Mouse (Mus musculus): ENCODE measurements around the gene Nup210l.
A peak's percentile ranks its signal among the peaks of the same experiment; 100 is the strongest.

The Nup210l gene

GRCm38 (mm10) chr3:90161541-90161940, 57.6 kb downstream of the Nup210l start:
- peak; percentile 37 for DNase-seq (ENCODE audit: low read depth)

- no peak for DNase-seq (ENCODE audit: low read depth)
Observed at GRCm38 (mm10) chr3:90179566-90179965, 75.6 kb downstream of the Nup210l start.

GRCm38 (mm10) chr3:90183581-90183980, 79.6 kb downstream of the Nup210l start:
- DNase-seq (ENCODE audit: low read depth): no peak

- DNase-seq (ENCODE audit: low read depth): no peak
Observed at GRCm38 (mm10) chr3:90190859-90191510, 87.1 kb downstream of the Nup210l start.

- no peak for DNase-seq (ENCODE audit: low read depth)
Observed at GRCm38 (mm10) chr3:90194759-90195158, 90.8 kb downstream of the Nup210l start.

GRCm38 (mm10) chr3:90195644-90196043, 91.7 kb downstream of the Nup210l start:
- no peak for DNase-seq (ENCODE audit: low read depth)

GRCm38 (mm10) chr3:90197548-90197947, 93.6 kb downstream of the Nup210l start:
- no peak for DNase-seq (ENCODE audit: low read depth)

GRCm38 (mm10) chr3:90202884-90203283, 99.0 kb downstream of the Nup210l start:
- DNase-seq (ENCODE audit: low read depth): no peak

GRCm38 (mm10) chr3:90203619-90204018, 99.7 kb downstream of the Nup210l start:
- no peak for DNase-seq (ENCODE audit: low read depth)

GRCm38 (mm10) chr3:90204582-90204981, 100.7 kb downstream of the Nup210l start:
- DNase-seq (ENCODE audit: low read depth): peak; percentile 44

- no peak for DNase-seq (ENCODE audit: low read depth)
Observed at GRCm38 (mm10) chr3:90208662-90209061, 104.7 kb downstream of the Nup210l start.

GRCm38 (mm10) chr3:90209908-90210566, 106.1 kb downstream of the Nup210l start:
- no peak for DNase-seq (ENCODE audit: low read depth)

GRCm38 (mm10) chr3:90211475-90212398, 107.8 kb downstream of the Nup210l start:
- DNase-seq (ENCODE audit: low read depth): peak; percentile 42

GRCm38 (mm10) chr3:90212723-90213122, 108.8 kb downstream of the Nup210l start:
- no peak for DNase-seq (ENCODE audit: low read depth)

- DNase-seq (ENCODE audit: low read depth): peak; percentile 98
Observed at GRCm38 (mm10) chr3:90213377-90213866, 109.5 kb downstream of the Nup210l start, which contains the start of the genes Rps27 and Rab13. Gene Rps27 (minus strand): TSS chr3:90213651. Gene Rab13 (plus strand): TSS chr3:90213695.

- no peak for DNase-seq (ENCODE audit: low read depth)
Observed at GRCm38 (mm10) chr3:90213956-90214684, 110.2 kb downstream of the Nup210l start.

GRCm38 (mm10) chr3:90215825-90216380, 112.0 kb downstream of the Nup210l start:
- DNase-seq (ENCODE audit: low read depth): peak; percentile 70

GRCm38 (mm10) chr3:90220088-90220487, 116.2 kb downstream of the Nup210l start:
- DNase-seq (ENCODE audit: low read depth): peak; percentile 78

- DNase-seq (ENCODE audit: low read depth): peak; percentile 49
Observed at GRCm38 (mm10) chr3:90220531-90220951, 116.6 kb downstream of the Nup210l start.

GRCm38 (mm10) chr3:90221123-90221522, 117.2 kb downstream of the Nup210l start:
- DNase-seq (ENCODE audit: low read depth): no peak

GRCm38 (mm10) chr3:90222455-90222854, 118.5 kb downstream of the Nup210l start:
- DNase-seq (ENCODE audit: low read depth): no peak
